Mouse (Mus musculus): Measurements from ENCODE around the gene Mrpl46.

Gene Mrpl46

DNA sequence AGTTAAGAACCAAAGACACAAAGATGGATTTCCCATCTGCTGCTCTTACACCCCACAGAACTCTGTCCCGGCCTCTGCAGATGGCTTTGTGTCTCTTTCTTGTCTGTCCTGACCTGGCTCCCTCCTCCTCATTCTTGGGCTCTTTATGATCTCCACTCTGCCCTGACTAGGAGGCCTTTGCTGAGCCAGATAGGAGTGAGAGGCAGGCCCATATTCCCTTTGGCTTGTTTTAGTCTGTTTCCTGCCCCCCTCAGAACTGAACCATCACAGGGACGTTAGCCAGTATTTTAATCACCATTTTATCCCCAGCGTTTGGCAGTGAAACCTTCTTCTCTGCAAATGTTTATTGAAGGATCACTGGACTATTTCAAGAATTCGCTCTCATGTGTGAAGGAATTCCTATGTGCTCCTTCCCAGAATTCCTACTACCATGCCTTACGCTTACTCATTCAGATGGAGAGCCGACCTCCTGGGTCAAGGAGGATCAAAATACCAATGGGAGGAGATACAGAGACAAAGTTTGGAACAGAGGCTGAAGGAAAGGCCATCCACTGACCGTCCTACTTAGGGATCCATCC, 14.2 kb downstream of the Mrpl46 start:
- in situ Hi-C loops (cut with MboI, MseI): loop anchor here (5.0 kb wide), 3 partner anchors 112 to 202 kb away; no protein-coding TSS in a partner anchor

DNA sequence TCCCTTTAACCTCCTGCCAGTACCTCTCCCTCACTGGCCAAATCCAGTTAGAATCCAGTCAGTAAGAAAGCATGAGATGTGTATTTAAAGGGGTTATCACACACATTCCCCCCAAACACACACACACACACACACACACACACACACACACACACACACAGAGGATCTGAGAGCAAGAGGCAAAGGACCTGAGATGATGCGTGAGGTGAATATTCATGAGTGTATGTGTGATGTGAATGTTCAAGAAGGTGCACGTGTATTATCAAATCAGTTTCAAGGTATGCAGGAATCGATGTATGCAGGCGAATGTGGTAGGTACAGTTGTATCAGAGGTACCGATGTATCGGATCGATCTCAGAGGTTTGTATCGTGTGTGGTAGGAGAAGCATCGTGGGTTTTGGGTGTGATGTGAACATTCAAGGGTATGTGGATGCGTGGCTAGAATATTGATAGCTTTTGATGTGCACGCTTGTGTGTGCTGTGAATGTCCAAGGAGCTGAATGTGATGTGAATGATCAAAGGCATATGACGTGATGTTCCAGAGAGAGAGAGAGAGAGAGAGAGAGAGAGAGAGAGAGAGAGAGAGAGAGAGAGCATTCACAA, 15.3 kb downstream of the Mrpl46 start:
- in situ Hi-C loops (cut with MboI, MseI): loop anchor here (5.0 kb wide), 3 partner anchors 111 to 201 kb away; no protein-coding TSS in a partner anchor

DNA sequence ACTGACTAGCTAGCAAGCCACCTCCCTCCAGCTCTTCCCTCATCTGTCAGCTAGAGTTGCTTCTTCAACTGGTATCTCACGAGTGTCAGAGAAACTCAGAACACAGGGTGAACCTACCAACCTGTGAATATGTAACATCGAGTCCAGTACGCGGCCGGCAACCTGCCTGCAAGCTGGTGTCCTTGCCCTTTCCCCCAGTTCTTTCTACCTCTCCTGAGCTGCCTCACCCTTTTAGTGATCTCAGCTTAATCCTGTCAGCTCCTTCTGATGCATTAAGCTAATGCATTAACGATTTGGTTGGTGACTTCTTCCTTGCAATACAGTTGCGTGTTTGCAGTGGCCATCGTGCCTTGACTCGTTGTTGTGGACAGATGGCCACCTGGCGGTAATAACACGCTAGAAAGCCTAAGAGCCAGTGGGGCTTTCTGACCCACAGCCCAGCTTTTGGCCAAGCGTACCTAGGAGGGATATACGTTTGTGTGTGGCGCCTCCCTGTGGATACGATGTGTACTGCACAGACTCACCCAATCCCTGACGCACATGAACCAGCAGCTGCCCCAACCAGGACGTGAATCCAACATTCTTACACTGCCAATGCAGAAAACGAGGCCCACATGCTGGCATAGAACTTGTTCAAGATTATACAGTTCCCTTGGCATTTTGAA, 17.2 kb downstream of the Mrpl46 start:
- in situ Hi-C loops (cut with MboI, MseI): loop anchor here (5.0 kb wide), 3 partner anchors 109 to 199 kb away; no protein-coding TSS in a partner anchor

DNA sequence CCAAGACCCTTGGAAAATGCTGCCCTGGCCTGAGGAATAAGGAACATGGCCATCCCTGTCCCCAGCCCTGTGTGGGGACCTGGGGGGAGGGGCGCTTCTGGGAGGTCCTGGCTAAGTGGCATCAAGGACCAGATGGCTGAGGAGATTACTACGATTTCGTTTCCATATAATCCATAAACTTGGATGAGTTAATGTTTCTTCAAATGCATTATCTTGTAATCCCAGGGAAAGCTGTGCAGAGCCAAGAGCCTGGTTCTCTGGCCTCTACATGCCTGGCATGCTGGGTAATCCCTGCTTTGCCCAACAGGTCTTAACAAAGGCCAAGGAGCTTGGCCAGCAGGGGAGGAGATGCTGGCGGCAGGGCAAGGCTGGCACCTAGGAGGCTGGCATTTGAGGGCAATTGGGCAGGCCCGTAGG, 18.1 kb downstream of the Mrpl46 start:
- in situ Hi-C loops (cut with MboI, MseI): loop anchor here (5.0 kb wide), 3 partner anchors 108 to 198 kb away; no protein-coding TSS in a partner anchor

DNA sequence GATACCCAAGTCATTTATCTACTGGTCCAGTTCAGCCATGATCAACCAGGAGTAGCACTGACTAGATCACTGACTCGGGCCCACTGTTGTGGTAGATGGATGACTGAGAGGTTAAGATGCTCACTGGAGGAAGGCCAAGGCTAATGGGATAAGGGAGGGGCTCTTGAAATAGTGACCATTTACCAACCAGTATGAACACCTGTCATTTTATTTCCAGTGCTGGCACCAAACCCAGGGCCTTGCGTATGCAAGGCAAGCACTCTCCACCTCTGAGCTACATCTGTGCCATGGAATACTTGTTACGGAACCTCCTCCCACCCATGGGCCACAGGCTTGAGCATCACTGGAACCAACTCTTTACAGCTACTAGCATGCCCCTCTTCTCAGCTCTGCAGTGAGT, 19.5 kb downstream of the Mrpl46 start:
- in situ Hi-C loops (cut with MboI, MseI): no loop called here

DNA sequence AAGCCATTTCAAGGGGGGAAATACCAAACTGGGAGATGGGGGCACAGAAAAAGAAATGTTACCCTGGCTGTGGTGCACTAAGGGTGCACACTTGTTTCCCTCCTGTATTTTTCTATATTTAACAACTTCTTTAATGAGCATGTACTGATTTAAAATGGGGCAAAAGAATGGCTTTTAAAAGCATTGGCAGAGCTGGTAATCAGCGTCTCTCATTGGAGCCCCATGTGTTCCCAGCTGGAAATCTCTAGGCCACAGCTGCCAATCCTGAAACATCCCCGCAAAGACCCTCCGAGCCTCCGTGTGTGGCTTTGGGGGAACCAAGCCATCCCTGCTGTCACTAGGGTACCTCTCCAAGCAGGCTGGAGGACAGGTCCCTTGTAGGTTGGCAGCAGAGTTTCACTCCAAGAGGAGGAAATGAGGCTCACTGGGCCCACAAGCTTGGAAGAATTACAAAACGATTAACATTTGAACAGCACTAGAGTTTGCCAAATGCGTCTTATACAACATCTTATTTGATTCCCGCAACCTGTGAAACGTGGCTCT, 28.8 kb downstream of the Mrpl46 start:
- in situ Hi-C loops (cut with MboI, MseI): no loop called here

DNA sequence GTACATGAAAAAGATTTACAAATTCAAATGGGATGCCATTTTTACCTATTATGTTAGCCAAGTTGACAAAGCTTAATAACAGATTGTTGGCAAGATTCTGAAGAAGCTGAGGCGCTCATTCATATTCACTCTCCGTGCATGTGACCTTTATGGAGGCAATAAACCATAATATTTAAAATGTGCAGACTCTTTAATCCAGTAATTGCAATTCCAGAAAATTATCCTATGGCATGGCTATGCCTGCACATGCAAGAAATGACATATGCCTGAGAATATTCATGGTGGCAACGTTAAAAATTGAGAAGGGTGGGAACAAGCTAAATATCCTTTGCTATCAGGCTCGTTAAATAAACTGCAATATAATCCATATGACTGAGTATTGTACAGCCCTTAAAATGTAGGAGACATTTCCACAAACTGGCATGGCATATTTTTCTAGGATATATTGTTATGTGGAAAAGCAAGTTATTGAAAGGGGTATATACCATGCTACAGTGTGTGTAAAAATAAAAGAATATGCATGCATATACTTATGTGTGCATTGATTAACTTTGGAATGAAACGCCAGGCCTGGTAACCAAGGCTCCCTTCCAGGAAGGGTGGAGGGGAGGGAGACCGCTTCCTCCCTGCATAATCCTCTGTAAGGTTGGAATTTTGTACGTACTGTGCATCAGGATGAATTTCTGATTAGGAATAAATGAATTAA, 29.4 kb downstream of the Mrpl46 start:
- in situ Hi-C loops (cut with MboI, MseI): no loop called here

DNA sequence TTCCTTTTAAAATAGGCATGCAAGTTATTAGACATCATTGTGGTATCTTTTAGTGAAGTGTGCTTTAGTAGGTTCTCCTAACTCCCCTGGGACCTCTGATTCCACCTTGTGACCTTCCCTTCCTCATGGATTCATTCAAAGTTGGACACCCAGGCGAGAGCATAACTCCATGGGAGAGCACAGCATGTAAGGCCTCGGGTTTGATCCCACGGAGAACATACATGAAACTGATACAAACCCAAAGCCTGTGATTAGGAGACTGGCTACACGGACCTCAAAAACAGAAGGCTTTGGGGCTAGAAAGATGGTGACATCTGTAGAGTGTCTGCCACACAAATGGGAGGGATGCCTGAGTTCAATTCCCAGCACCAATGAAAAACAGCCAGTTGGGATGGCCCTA, 30.4 kb downstream of the Mrpl46 start:
- in situ Hi-C loops (cut with MboI, MseI): no loop called here

DNA sequence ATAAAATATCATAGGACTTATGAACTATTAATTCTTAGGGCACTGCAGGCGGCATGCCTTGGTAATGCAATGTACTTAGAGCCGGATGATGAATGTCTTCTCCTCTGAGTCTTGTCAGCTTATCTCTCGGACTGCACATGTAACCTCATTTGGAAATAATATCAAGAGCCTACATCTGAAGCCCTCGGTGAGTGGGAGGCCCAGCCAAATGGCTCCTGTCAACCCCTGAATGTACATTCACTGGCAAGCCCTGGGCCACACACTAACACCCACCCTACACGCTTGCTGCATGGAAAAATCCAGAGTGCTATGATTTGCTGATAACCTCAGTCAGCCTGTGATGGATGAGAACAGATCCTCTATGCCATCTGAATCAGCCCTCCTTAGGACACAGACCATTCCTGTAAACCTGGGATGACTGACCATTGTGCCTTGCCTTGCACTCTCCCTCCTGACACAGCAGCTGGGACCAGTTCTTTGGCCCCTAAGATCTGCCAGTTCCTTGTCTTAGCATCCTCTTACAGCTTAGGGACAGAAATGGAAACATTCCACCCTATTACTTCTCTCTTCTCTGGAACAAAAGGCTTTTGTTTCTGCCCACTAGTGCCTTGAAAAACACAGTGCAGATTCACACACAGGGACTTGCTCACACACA, 39.5 kb downstream of the Mrpl46 start:
- in situ Hi-C loops (cut with MboI, MseI): no loop called here

DNA sequence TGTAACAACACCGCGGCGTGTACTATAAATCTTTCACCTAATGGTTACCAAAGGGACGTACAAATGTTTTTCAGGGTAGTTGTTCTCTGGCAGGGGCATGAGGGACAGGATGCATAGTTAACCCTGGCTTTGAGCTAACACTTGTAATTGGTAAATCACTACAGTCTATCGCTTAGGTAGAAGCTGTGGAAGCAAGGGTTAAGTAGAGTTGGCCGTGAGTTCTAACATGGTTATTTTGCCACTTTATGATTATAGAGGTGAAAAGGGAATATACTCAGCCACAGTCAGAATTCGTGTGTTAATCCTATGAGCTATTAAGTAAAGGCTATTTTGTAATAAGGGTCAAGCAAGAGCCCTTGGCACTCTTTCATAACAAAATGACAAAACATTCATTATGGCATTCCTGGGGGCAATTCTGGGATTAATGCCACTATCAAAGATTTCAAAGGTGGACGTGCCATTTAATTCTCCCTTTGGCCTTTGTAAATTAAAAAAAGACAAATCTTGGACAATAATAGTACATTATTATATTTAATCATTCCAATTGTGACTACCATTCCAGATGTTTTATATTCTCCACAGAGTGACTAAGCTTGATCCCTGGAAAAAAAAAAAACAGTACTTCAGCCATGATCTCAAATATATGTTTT, 43.9 kb downstream of the Mrpl46 start:
- in situ Hi-C loops (cut with MboI, MseI): no loop called here

DNA sequence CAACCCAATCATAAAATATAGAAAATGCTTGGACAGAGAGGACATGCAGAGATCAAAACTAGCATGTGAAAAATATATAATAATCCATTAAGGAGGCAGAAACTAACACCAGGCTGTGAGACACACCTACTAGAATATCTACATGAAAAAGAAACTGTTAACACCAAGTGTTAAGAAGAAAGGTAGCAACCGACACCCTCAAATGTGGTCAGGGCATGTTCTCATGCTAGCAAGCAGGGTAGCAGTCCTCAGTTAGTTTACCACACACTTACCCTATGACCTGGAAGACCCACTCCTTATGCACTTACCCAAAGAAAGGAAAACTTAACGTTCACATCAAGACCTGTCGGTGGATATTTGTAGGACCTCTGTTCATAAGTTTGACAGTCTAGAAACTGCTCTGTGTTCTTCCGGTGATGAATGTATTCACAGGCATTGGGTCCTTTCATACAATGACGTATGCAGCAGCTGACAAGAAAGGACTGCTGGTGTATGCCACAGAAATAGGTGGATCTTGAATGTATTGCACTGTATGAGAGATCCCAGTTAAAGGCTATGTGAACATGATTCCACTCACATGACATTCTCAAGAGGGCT, 45.6 kb downstream of the Mrpl46 start, which contains the start of gene Ntrk3:
Gene Ntrk3 (minus strand): TSS at position 399 of the 597 bp plus-strand sequence.
- in situ Hi-C loops (cut with MboI, MseI): no loop called here

DNA sequence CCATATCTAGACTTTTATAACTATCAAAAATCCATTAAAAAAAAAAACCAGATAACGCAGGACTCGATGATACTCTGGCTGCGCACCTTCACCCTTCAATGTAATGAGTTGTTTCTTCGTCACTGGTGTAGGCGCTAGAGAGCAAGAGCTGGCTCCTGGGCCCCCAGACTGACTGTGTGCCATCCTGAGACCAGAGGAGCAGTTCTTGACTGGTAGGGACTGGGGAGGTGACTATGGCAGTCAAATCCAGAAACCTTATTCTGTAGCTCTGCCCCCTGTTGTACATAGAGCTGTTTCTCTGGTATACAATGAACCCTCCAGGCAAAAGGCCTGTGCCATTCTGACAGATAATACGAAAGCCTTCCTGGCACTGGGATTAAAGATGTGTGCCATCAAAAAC, 46.1 kb downstream of the Mrpl46 start:
- in situ Hi-C loops (cut with MboI, MseI): no loop called here

DNA sequence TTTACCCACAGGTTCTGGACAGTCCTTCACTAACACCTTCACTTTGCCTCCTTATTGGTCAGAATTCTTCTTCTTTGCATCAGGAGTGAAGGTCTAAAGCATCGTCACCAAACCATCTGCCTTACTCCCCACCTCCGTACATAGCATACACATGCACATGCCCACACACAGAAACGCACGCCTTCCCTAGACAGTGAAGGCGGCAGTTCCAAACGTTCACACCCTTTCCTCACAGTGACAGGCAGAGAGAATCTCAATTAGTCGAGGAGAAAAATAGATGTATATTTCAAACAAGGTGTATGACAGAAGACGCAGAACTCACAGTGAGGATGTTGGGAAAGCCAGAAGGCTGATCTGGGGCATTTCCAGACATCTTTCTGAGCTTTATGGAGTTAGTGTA, 51.9 kb downstream of the Mrpl46 start:
- in situ Hi-C loops (cut with MboI, MseI): no loop called here
